In genomic region chr15:69849644-69850043, GRCm38 (mm10) we compare ENCODE assay signal across 19 mouse cellular contexts.
DNase-seq lines count a peak whose midpoint lies in the region; ATAC-seq lines count a peak whose summit lies in the region.
"Had no signal": no experiment of that assay in that cellular context is flagged by ENCODE, and none has a peak within 500 bp of the region (broad histone marks: within the 10 kb centered on the region; RNA-seq: fewer than 3 reads in every experiment).

No protein-coding gene starts in this region.

- no peak overlapping the region for H3K4me2 ChIP-seq in intestine, embryonic 15.5 days (replicated peaks)
- H3K4me2 ChIP-seq: embryonic facial prominence, embryonic 12.5 days; forebrain, embryonic 13.5 days; forebrain, embryonic 15.5 days had no signal

- H3K9ac ChIP-seq in intestine, embryonic 15.5 days: no peak overlapping the region
- H3K9ac ChIP-seq: embryonic facial prominence, embryonic 12.5 days; forebrain, embryonic 13.5 days; forebrain, embryonic 15.5 days; forebrain, postnatal 0 days had no signal

- H3K36me3 ChIP-seq in intestine, embryonic 15.5 days: no peaks in the 10 kb centered on the region
- H3K36me3 ChIP-seq: embryonic facial prominence, embryonic 10.5 days; embryonic facial prominence, embryonic 12.5 days; forebrain, embryonic 15.5 days had no signal

- H3K9me3 ChIP-seq in intestine, embryonic 15.5 days: no peaks in the 10 kb centered on the region
- H3K9me3 ChIP-seq: embryonic facial prominence, embryonic 10.5 days; embryonic facial prominence, embryonic 12.5 days; forebrain, embryonic 13.5 days; forebrain, embryonic 15.5 days had no signal

- no peak for DNase-seq in layer of hippocampus, postnatal 10 days (ENCODE audit: low spot score in 2 of 2)
- DNase-seq in layer of hippocampus, postnatal 14 days (ENCODE audit: low spot score in 2 of 2): no peak
- DNase-seq: adrenal gland, adult 2 months; adrenal gland, postnatal 10 days; adrenal gland, postnatal 25 days; cerebellum, adult 11 months; cerebellum, adult 18-20 months; cerebellum, adult 8-10 months; cerebellum, adult 9-11 months; cerebellum, postnatal 14 days; cerebellum, postnatal 36 days; forebrain, postnatal 0 days had no signal

- peak; percentile 66 for ATAC-seq in granulocyte monocyte progenitor cell, adult 5-6 weeks (replicated peaks; ENCODE audit: poor library complexity, severe bottlenecking)
- ATAC-seq in megakaryocyte progenitor cell, adult 5-6 weeks (replicated peaks; ENCODE audit: poor library complexity): peak; percentile 89
- ATAC-seq in intestine, embryonic 15.5 days: no peak
- ATAC-seq: forebrain, embryonic 13.5 days; forebrain, embryonic 15.5 days; forebrain, postnatal 0 days had no signal

- H3K27ac ChIP-seq in intestine, embryonic 15.5 days: no peak overlapping the region
- H3K27ac ChIP-seq: embryonic facial prominence, embryonic 10.5 days; embryonic facial prominence, embryonic 12.5 days; forebrain, embryonic 13.5 days; forebrain, embryonic 15.5 days had no signal

- no peaks in the 10 kb centered on the region for H3K4me1 ChIP-seq in intestine, embryonic 15.5 days (replicated peaks)
- H3K4me1 ChIP-seq: embryonic facial prominence, embryonic 10.5 days; embryonic facial prominence, embryonic 12.5 days; forebrain, embryonic 13.5 days; forebrain, embryonic 15.5 days had no signal

- WGBS in intestine, embryonic 15.5 days: 84% methylated on average over 1 of the region's 1 CpGs

- no peak overlapping the region for H3K4me3 ChIP-seq in intestine, embryonic 15.5 days (replicated peaks)
- H3K4me3 ChIP-seq: embryonic facial prominence, embryonic 10.5 days; embryonic facial prominence, embryonic 12.5 days; forebrain, embryonic 13.5 days; forebrain, embryonic 15.5 days had no signal

- H3K27me3 ChIP-seq in intestine, embryonic 15.5 days (replicated peaks): no peaks in the 10 kb centered on the region
- H3K27me3 ChIP-seq: embryonic facial prominence, embryonic 12.5 days; forebrain, embryonic 13.5 days; forebrain, embryonic 15.5 days had no signal
